Mouse (Mus musculus) 3T3-L1 (cell line): ENCODE measurements around the gene Sfrp4.
A peak's percentile ranks its signal among the peaks of the same experiment; 100 is the strongest.
"Not testable (repeated sequence)": the region's sequence is repeated elsewhere in the genome, so short reads cannot be mapped to it uniquely, and the experiment has no call there.

Source experiments
- DNase-seq: peaks from one replicate; pipeline ENCODE4 v3.0.0-alpha.2; 2015; ENCODE audit warnings: low read depth, low spot score

The Sfrp4 gene

GRCm38 (mm10) chr13:19622573-19623227, at the start of gene Sfrp4:
TSS of gene Sfrp4 (plus strand) at chr13:19623104.
- DNase-seq = no peak

GRCm38 (mm10) chr13:19574723-19575122, 48.2 kb upstream of the Sfrp4 start:
- DNase-seq = not testable (repeated sequence)

GRCm38 (mm10) chr13:19575947-19576346, 47.0 kb upstream of the Sfrp4 start:
- DNase-seq = no peak

DNA sequence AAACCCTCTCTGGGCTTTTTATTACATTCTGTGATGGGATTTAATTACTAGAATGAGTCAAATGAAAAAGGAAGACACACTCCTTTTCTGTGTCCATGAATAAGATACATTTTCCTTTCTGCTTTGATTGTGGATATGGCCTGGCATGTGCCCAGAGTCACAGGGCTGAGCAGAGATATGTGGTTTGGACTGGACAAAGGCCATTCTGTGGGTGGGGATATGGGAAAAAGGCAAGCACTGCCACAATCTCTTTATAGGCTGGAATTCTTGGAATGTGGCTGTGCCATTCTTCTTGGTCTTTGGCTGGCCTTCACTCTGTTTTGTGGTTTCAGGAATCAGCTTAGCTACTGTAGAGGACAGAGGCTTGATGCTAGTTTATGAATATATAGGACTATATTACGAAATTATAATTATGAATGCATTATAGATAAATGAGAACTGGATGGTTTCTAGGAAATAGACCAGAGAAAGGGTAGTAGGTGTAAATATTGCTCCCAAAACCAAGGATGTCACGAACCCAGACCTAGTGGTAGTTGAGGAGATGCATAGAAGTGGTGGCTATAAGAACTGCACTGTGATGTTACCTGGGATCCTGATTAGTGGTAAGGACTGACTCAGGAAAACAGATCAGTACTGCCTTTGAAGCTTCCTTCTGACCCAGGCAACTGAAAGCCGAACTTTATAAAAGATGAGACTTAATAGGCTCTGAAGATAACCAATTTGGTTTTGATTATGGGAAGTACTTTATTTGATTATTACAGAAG, 31.7 kb upstream of the Sfrp4 start:
- peak; percentile 90 for DNase-seq

DNA sequence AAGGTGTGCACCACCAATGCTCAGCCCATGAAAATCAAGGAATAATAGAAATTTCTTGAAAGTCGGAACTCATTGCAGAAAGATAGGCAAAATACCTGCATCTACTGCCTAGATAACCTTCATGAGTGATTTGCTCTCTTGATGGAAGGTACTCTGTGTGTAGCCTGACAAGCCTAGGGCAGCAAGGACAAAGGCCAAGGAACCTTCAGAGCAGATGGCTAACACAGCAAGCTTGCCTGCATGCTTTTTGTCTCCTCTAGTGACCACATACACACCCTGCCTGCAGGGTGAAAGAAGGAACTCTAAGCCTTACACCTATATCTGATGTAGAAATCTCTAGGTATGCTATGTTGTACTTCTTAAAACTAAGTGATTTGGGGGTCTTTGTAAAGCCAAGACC, 27.8 kb upstream of the Sfrp4 start:
- DNase-seq = no peak

GRCm38 (mm10) chr13:19599242-19599641, 23.7 kb upstream of the Sfrp4 start:
- no peak for DNase-seq

- no peak for DNase-seq
Measured at GRCm38 (mm10) chr13:19602531-19602930, 20.4 kb upstream of the Sfrp4 start.

GRCm38 (mm10) chr13:19603719-19604118, 19.2 kb upstream of the Sfrp4 start:
- DNase-seq = no peak

DNA sequence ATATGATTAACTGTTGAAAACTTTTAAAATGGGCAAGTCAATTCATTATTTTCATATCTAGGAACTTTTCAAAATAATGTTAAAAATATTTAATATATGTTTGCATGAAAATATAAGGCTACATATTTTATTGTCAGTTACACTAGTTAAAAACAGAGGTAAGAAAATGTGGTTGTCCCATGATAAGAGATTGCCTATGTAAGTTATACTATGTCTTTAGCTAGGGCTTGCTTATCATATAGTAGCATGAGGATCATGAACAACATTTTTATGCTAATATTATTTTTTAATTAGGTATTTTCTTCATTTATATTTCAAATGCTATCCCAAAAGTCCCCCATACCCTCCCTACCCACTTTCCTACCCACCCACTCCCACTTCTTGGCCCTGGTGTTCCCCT, 18.0 kb upstream of the Sfrp4 start:
- no peak for DNase-seq

- DNase-seq = no peak
Measured at GRCm38 (mm10) chr13:19608120-19608519, 14.8 kb upstream of the Sfrp4 start.

DNA sequence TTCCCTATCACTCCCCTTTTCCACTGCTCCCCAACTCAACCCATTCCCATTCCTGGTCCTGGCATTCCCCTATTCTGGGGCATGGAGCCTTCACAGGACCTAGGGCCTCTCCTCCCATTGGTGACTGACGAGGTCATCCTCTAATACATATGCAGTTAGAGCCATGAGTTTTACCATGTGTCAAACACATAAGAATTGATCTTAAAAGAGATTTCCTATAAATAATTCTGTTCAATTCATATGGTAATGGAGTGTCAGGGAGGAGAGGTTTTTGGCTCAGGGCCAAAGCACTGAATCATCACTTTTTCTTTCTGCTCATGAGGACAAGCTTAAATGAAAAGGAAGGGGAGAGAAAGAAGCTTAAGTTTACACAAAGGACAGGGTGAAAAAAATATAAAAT, 10.6 kb upstream of the Sfrp4 start:
- peak; percentile 65 for DNase-seq

- no peak for DNase-seq
Measured at GRCm38 (mm10) chr13:19612963-19613362, 9.9 kb upstream of the Sfrp4 start.

- no peak for DNase-seq
Measured at GRCm38 (mm10) chr13:19613426-19613825, 9.5 kb upstream of the Sfrp4 start.

DNA sequence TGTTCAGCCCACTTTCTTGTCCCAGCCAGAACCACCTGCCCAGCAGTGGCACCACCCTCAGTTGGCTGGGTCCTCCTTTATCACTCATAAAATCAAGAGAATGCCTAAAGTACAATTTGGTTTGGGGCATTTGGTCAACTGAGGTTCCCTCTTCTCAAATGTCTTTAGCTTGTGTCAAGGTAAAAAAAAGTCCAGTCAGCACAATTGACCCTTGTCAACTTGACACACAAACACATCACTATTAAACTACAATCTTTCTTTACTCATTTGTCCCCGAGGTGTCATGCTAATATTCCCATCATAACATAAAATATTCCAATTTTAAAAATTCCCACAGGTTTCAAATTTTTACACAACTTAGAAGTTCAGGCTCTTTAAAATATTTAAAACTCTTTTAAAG, 8.6 kb upstream of the Sfrp4 start:
- DNase-seq = no peak

DNA sequence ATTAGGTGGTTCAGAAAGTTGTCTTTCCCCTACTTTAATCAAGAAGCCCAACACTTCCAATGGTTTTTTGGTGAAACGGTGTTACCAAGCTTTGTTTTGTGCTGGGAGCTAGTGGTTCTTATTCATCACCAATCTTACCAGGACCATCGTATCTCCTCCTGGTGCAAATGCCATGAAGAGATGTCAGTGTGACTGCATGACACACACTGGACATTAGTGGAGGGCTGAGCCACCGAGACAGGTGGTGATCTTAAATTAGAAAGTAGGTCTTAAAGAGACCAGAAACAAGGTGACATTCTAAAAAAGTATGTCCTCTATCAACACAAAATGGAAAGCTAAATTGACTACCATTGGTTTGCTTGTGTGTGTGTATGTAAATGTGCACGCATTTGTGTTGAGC, 4.8 kb upstream of the Sfrp4 start:
- DNase-seq = no peak

DNA sequence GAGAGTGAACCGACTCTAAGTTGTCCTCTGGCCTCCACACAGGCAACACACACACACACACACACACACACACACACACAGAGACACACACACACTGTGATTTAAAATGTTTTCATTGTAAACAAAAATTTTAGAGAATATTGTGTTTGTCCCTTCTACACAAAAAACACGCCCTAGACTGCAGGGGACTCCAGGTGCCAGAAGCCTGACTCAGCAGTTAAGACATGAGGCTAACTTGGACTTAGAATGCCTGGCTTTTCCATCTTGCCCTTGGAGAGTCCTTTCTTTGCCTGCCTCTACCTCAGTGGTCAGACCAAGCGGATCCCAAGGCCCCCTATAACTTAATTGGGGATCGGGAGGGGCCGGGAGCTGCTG, 4.1 kb upstream of the Sfrp4 start:
- peak; percentile 58 for DNase-seq

DNA sequence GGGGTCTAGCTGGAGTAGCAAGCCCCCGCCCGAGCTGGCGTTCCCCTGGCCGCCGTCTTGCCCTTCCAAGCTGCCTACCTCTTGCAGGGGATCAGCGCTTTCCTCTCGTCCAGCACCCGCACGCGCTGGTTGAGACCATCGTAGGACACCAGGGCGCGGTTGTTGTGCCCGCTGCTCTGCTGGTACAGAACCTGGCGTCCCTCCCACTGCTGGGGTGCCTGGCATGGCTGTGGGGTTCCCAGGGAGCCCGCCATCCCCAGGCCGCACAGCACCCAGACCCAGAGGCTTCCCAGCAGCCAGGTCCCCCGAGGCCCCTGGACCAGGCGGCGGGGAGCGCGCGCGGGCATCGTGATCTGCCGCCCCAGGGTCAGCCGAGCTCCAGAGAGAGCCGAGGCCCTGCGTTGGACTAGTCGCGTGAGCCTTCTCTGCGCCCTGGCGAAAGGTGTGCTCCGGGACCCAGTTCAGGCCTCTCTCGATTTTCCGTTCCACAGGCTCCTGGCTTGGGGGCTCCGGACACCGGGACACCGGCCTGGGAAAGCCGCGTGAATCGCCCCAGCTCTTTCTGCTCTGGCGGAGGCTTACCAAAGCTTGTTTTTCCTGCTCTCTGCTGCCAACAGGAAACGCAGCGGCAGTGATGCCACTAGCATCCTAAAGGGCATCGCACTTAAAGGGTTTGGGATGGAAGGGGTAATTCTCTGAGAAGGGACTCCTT, 3.5 kb upstream of the Sfrp4 start, which contains the start of gene Epdr1:
TSS of gene Epdr1 (minus strand) at position 712 of the 712 bp plus-strand sequence.
- peak; percentile 88 for DNase-seq

- DNase-seq = no peak
Measured at GRCm38 (mm10) chr13:19623228-19623905, 463 bp downstream of the Sfrp4 start.

DNA sequence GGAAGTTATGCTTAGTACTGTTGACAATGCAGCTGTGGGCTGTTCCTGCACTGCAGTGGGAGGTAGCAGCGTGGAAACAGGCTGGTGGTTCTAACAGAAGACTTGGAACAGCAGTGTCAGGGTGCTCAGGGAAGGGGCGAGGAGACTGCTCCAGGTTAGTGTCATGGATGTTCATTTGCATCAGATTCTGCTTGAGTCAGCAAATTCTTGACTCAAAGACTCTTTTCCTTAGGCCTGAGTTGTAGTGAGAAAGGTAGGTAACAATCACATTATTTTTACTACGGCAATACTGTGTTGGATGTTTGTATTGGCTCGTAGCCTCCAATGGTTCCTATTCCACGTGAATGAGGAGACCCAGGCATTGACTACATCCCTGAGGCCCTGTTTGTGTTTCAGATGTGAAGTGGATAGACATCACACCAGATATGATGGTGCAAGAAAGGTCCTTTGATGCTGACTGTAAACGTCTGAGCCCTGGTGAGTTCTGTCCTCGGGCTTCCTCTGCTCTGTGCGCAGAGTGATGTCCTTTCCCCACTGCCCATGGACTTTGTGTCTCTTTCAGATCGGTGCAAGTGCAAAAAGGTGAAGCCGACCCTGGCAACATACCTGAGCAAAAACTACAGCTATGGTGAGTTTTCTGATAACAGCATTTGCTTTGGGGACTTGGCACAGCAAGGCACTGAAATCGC, 1.9 kb downstream of the Sfrp4 start:
- DNase-seq = no peak

GRCm38 (mm10) chr13:19626473-19626872, 3.6 kb downstream of the Sfrp4 start:
- DNase-seq = peak; percentile 67
